Mouse (Mus musculus): ENCODE measurements at regions not wholly inside any gene's neighbourhood (a gene's known extent, or its start where the extent isn't known, plus 50 kb on each side); places are given as distances from the start of the nearest gene placed in this dataset.

GRCm38 (mm10) chr17:49219512-49220197, 208.5 kb upstream of the Mocs1 start:
- DNase-seq = no peak

GRCm38 (mm10) chr17:49223212-49223611, 204.9 kb upstream of the Mocs1 start:
- no peak for DNase-seq

GRCm38 (mm10) chr17:49223651-49224050, 204.5 kb upstream of the Mocs1 start:
- no peak for DNase-seq

- DNase-seq = no peak
Observed at GRCm38 (mm10) chr17:49225255-49226015, 202.7 kb upstream of the Mocs1 start.

GRCm38 (mm10) chr17:49226016-49226400, 202.2 kb upstream of the Mocs1 start:
- DNase-seq = no peak

- no peak for DNase-seq
Observed at GRCm38 (mm10) chr17:49231287-49231686, 196.9 kb upstream of the Mocs1 start.

GRCm38 (mm10) chr17:49240097-49240496, 188.1 kb upstream of the Mocs1 start:
- no peak for DNase-seq

- peak; percentile 80 for DNase-seq
Observed at GRCm38 (mm10) chr17:49243419-49243818, 184.7 kb upstream of the Mocs1 start.

- no peak for DNase-seq
Observed at GRCm38 (mm10) chr17:49245013-49245412, 183.1 kb upstream of the Mocs1 start.

- no peak for DNase-seq
Observed at GRCm38 (mm10) chr17:49247215-49247614, 180.9 kb upstream of the Mocs1 start.

- DNase-seq = no peak
Observed at GRCm38 (mm10) chr17:49250726-49251537, 177.2 kb upstream of the Mocs1 start.

GRCm38 (mm10) chr17:49252271-49252670, 175.9 kb upstream of the Mocs1 start:
- no peak for DNase-seq

GRCm38 (mm10) chr17:49258496-49258895, 169.7 kb upstream of the Mocs1 start:
- DNase-seq = no peak

- no peak for DNase-seq
Observed at GRCm38 (mm10) chr17:49262394-49262793, 165.8 kb upstream of the Mocs1 start.

- peak; percentile 53 for DNase-seq
Observed at GRCm38 (mm10) chr17:49266343-49266742, 161.8 kb upstream of the Mocs1 start.

GRCm38 (mm10) chr17:49269943-49270342, 158.2 kb upstream of the Mocs1 start:
- DNase-seq = peak; percentile 33

GRCm38 (mm10) chr17:49272661-49273448, 155.3 kb upstream of the Mocs1 start:
- DNase-seq = peak; percentile 66

GRCm38 (mm10) chr17:49274936-49275335, 153.2 kb upstream of the Mocs1 start:
- no peak for DNase-seq

- no peak for DNase-seq
Observed at GRCm38 (mm10) chr17:49275421-49275820, 152.7 kb upstream of the Mocs1 start.

- DNase-seq = no peak
Observed at GRCm38 (mm10) chr17:49275916-49276315, 152.2 kb upstream of the Mocs1 start.

GRCm38 (mm10) chr17:49278541-49278940, 149.6 kb upstream of the Mocs1 start:
- no peak for DNase-seq

Data from adrenal gland, postnatal 14 days (tissue).